Mouse (Mus musculus) embryonic fibroblast, embryonic 13.5 days (primary cell): ENCODE results near the gene Tmub2.

Experiments used
- CTCF ChIP-seq: IDR thresholded peaks from 2 replicates; pipeline ENCODE4 v1.5.1; 2011; ENCODE audit warnings: mild to moderate bottlenecking, control low read depth, low read length, moderate library complexity, borderline replicate concordance; ENCODE audit not compliant: insufficient read depth
- POLR2A ChIP-seq: IDR thresholded peaks from 2 replicates; pipeline ENCODE4 v1.6.1; 2011; ENCODE audit warnings: low read depth, mild to moderate bottlenecking, control low read depth, low read length, moderate library complexity

- TF ChIP-seq CTCF: no peak
- no peak for TF ChIP-seq POLR2A
These were observed 37.9 kb upstream of the Tmub2 start for GRCm38 (mm10) chr11:102246871-102247270.
